Mouse (Mus musculus): Measurements from ENCODE around the gene Fbf1. TPM values are rescaled to one million over a fixed set of nuclear protein-coding genes. Genes with fewer than 3 reads are reported as not detected.

Gene Fbf1
- polyA plus RNA-seq, 1 experiment from 2014 or later, result 78.4 TPM

- Histone ChIP-seq H3K27me3 (replicated peaks) (peaks cover 62% of the 10 kb centered on the region), H3K27ac (no peak overlapping the region), H3K9me3 (no peaks in the 10 kb centered on the region), H3K9ac (no peak overlapping the region), H3K36me3 (replicated peaks) (no peaks in the 10 kb centered on the region), H3K4me2 (peak overlapping the region; percentile 49), H3K4me3 (peak overlapping the region; percentile 35), H3K4me1 (peaks cover 32% of the 10 kb centered on the region)
- 27% methylated on average over 10 of the region's 10 CpGs for WGBS
- no peak for ATAC-seq (replicated peaks)
These were observed 57.4 kb downstream of the Fbf1 start for GRCm38 (mm10) chr11:116110540-116110939.

GRCm38 (mm10) chr11:116110131-116110530 lies 57.8 kb downstream of the Fbf1 start:
- Histone ChIP-seq H3K27ac (no peak overlapping the region), H3K9me3 (no peaks in the 10 kb centered on the region), H3K27me3 (replicated peaks) (peaks cover 64% of the 10 kb centered on the region), H3K4me2 (peak overlapping the region; percentile 49), H3K36me3 (replicated peaks) (no peaks in the 10 kb centered on the region), H3K9ac (no peak overlapping the region), H3K4me3 (peak overlapping the region; percentile 35), H3K4me1 (peaks cover 32% of the 10 kb centered on the region)
- WGBS, result 2% methylated on average over 35 of the region's 35 CpGs
- ATAC-seq (replicated peaks), result peak; percentile 45; the same call in 1 of the 2 replicates

GRCm38 (mm10) chr11:116109441-116110081 lies 58.4 kb downstream of the Fbf1 start:
- peaks cover 33% of the 10 kb centered on the region for H3K4me1 ChIP-seq
- no peak overlapping the region for H3K9ac ChIP-seq
- 2% methylated on average over 54 of the region's 70 CpGs for WGBS
- no peaks in the 10 kb centered on the region for H3K36me3 ChIP-seq (replicated peaks)
- H3K4me3 ChIP-seq, result peak overlapping the region; percentile 35
- peak overlapping the region; percentile 49 for H3K4me2 ChIP-seq
- no peak overlapping the region for H3K27ac ChIP-seq
- ATAC-seq (replicated peaks), result 0 out of 2 replicates have a peak, but pooled peaks have one; percentile 3
- H3K27me3 ChIP-seq (replicated peaks), result peaks cover 64% of the 10 kb centered on the region
- no peaks in the 10 kb centered on the region for H3K9me3 ChIP-seq

- Histone ChIP-seq H3K4me2 (peak overlapping the region; percentile 49), H3K27ac (no peak overlapping the region), H3K4me1 (peaks cover 40% of the 10 kb centered on the region), H3K9ac (no peak overlapping the region; the same call in 1 of the 2 replicates), H3K27me3 (replicated peaks) (peaks cover 64% of the 10 kb centered on the region), H3K9me3 (no peaks in the 10 kb centered on the region), H3K36me3 (replicated peaks) (no peaks in the 10 kb centered on the region), H3K4me3 (peak overlapping the region; percentile 35)
- WGBS, result 3% methylated on average over 23 of the region's 23 CpGs
- no peak for ATAC-seq (replicated peaks)
These were observed 59.4 kb downstream of the Fbf1 start for GRCm38 (mm10) chr11:116108464-116109137.

- Histone ChIP-seq H3K27me3 (replicated peaks) (peaks cover 64% of the 10 kb centered on the region), H3K9ac (no peak overlapping the region), H3K9me3 (no peaks in the 10 kb centered on the region), H3K27ac (no peak overlapping the region), H3K36me3 (replicated peaks) (no peaks in the 10 kb centered on the region), H3K4me3 (no peak overlapping the region), H3K4me2 (peak overlapping the region; percentile 49), H3K4me1 (peaks cover 40% of the 10 kb centered on the region)
- no peak for ATAC-seq (replicated peaks)
- WGBS, result 10% methylated on average over 19 of the region's 19 CpGs
These were observed 60.1 kb downstream of the Fbf1 start for GRCm38 (mm10) chr11:116107777-116108285.

- no peak for ATAC-seq (replicated peaks)
- Histone ChIP-seq H3K27me3 (replicated peaks) (peaks cover 62% of the 10 kb centered on the region), H3K4me2 (peak overlapping the region; percentile 49; the same call in 1 of the 2 replicates), H3K4me3 (no peak overlapping the region), H3K4me1 (peaks cover 43% of the 10 kb centered on the region), H3K9me3 (no peaks in the 10 kb centered on the region), H3K9ac (no peak overlapping the region), H3K36me3 (replicated peaks) (no peaks in the 10 kb centered on the region), H3K27ac (no peak overlapping the region)
- 15% methylated on average over 14 of the region's 14 CpGs for WGBS
These were observed 60.8 kb downstream of the Fbf1 start for GRCm38 (mm10) chr11:116106963-116107776.

- Histone ChIP-seq H3K4me3 (no peak overlapping the region), H3K27me3 (replicated peaks) (peaks cover 54% of the 10 kb centered on the region), H3K9me3 (no peaks in the 10 kb centered on the region), H3K4me2 (peak overlapping the region; percentile 19; the same call in 1 of the 2 replicates), H3K36me3 (replicated peaks) (no peaks in the 10 kb centered on the region), H3K9ac (no peak overlapping the region), H3K27ac (no peak overlapping the region), H3K4me1 (peaks cover 48% of the 10 kb centered on the region)
- no peak for ATAC-seq (replicated peaks)
- WGBS, result 22% methylated on average over 32 of the region's 32 CpGs
These were observed 61.6 kb downstream of the Fbf1 start for GRCm38 (mm10) chr11:116106154-116106962.

- Histone ChIP-seq H3K27me3 (replicated peaks) (peaks cover 41% of the 10 kb centered on the region), H3K4me2 (no peak overlapping the region), H3K4me1 (peaks cover 45% of the 10 kb centered on the region), H3K9ac (no peak overlapping the region), H3K27ac (no peak overlapping the region), H3K4me3 (no peak overlapping the region), H3K9me3 (no peaks in the 10 kb centered on the region), H3K36me3 (replicated peaks) (no peaks in the 10 kb centered on the region)
- 96% methylated on average over 2 of the region's 2 CpGs for WGBS
- no peak for ATAC-seq (replicated peaks)
These were observed 62.9 kb downstream of the Fbf1 start for GRCm38 (mm10) chr11:116105065-116105464.

GRCm38 (mm10) chr11:116104006-116104646 lies 63.8 kb downstream of the Fbf1 start:
- Histone ChIP-seq H3K4me3 (no peak overlapping the region), H3K27ac (no peak overlapping the region; the same call in 1 of the 2 replicates), H3K4me2 (no peak overlapping the region), H3K9me3 (no peaks in the 10 kb centered on the region), H3K27me3 (replicated peaks) (peaks cover 33% of the 10 kb centered on the region), H3K4me1 (peaks cover 35% of the 10 kb centered on the region), H3K9ac (no peak overlapping the region), H3K36me3 (replicated peaks) (no peaks in the 10 kb centered on the region)
- no peak for ATAC-seq (replicated peaks)
- WGBS, result 39% methylated on average over 14 of the region's 14 CpGs

GRCm38 (mm10) chr11:116103572-116103971 lies 64.4 kb downstream of the Fbf1 start:
- WGBS, result 76% methylated on average over 12 of the region's 12 CpGs

GRCm38 (mm10) chr11:116102472-116102871 lies 65.5 kb downstream of the Fbf1 start:
- H3K9me3 ChIP-seq, result no peaks in the 10 kb centered on the region
- H3K9ac ChIP-seq, result no peak overlapping the region
- H3K4me3 ChIP-seq, result no peak overlapping the region
- no peak overlapping the region for H3K4me2 ChIP-seq
- H3K36me3 ChIP-seq (replicated peaks), result no peaks in the 10 kb centered on the region
- peaks cover 23% of the 10 kb centered on the region for H3K4me1 ChIP-seq
- peak overlapping the region; percentile 76 for H3K27ac ChIP-seq
- ATAC-seq (replicated peaks), result no peak
- H3K27me3 ChIP-seq (replicated peaks), result peaks cover 18% of the 10 kb centered on the region
- 48% methylated on average over 3 of the region's 4 CpGs for WGBS

More at GRCm38 (mm10) chr11:116103572-116103971, 64.4 kb downstream of the Fbf1 start:
- H3K9ac ChIP-seq, result no peak overlapping the region
- no peaks in the 10 kb centered on the region for H3K36me3 ChIP-seq (replicated peaks)
- no peak overlapping the region for H3K4me3 ChIP-seq
- no peak for ATAC-seq (replicated peaks)
- no peak overlapping the region for H3K4me2 ChIP-seq
- no peaks in the 10 kb centered on the region for H3K9me3 ChIP-seq
- peak overlapping the region; percentile 9; the same call in 1 of the 2 replicates for H3K27ac ChIP-seq
- H3K27me3 ChIP-seq (replicated peaks), result peaks cover 30% of the 10 kb centered on the region
- peaks cover 32% of the 10 kb centered on the region for H3K4me1 ChIP-seq

Measured in midbrain, embryonic 15.5 days (tissue).